Mouse (Mus musculus) B cell, adult 67 days (primary cell): ENCODE measurements around the gene Gucy1a1. TPM values are rescaled to one million over a fixed set of nuclear protein-coding genes. Genes with fewer than 3 reads are reported as not detected.

Experiments
- total RNA-seq, 2 experiments: library from RNA; stranded (reverse); gene quantifications; 4 replicates each; pipeline ENCODE4 v1.2.4; 2023

Gucy1a1 gene
- total RNA-seq, result under 1 TPM in 1 of 2 experiments, not detected in 1; 0.23 TPM

DNA sequence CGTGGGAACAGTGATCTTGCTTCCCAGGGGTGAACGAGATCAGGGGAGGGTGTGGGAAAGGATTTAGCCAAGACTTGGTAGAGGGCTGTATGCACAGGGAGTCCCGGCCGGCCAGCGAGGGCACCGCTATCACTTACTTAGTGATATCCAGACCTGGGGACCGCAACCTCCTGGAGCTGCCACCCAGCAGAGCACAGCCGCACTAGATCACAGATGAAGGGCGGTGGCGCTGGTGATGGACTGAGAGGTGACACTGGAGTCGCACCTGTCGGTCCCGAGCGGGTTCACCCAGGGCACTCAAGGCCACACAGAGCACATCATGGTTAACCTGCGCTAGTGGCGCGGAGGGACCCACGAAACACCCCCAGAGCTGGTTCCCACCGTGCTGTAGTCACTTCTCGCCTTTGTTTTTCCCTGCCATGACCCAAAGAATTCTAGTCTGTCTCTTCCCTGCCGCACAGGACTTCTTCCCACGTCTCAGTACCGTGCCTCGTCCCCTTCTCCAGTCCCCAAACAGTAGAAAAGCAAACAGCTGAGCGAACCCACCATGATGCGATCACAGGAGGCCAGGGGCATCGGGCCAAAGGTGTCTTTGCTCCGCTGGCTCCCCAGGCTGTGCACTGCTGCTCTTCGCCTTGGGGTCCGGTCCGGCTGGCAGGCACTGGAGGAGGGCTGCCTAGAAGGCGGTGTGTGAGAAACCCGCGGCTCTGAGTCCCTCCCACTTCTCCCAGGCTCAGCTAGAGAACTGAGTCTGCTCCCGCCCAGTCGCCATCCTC is at the start of gene Gucy1a1:
Gucy1a1 (minus strand) TSS at position 664 of the 776 bp plus-strand sequence.

DNA sequence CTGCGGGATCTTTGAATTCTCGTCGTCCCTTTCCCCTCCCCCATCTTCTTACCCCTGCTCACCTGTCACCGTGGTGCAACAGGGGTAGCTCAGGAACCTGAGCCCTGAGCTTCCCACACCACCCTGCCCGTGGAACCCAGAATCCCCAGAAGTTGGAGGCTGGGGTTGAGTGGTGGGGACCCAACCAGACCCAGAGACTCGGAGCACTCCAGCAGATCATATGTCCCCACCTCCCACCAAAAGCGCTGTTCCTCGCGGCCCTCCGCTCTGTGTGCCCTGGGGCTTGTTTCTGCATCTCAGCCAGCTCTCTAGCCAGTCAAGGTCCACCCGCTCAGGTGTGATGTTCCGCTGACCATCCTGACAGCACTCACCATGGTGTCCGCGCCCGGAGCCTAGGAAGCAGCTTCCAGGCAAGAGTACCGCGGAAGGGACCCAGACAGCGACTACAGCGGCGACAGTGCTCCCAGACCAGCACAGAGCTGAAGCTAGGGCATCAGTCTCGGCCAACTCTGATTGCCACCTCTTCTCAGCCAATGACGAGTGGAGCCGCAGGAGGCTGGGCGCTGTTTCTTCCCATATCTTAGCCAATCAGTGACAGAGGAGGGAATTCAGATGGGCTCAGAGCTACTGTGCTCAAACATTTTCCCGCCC is 71.3 kb downstream of the Gucy1a1 start, which contains the start of gene Gucy1b1:
Gucy1b1 (minus strand) TSS at position 489 of the 651 bp plus-strand sequence.

Other genes with a start within 250 kb of the Gucy1a1 start
- 100 to 1,000 TPM in 1 of 2 experiments, 10 to 100 TPM in 1; 75.8 to 100 TPM for gene Ctso, start 213.2 kb downstream of the Gucy1a1 start, total RNA-seq
- gene Tdo2, start 169.6 kb downstream of the Gucy1a1 start, total RNA-seq, result not detected
- not detected for gene Asic5, start 163.5 kb downstream of the Gucy1a1 start, total RNA-seq
- under 1 TPM in 1 of 2 experiments, not detected in 1; 0.89 TPM for gene Gucy1b1, start 71.1 kb downstream of the Gucy1a1 start, total RNA-seq
- gene Map9, start 212.3 kb upstream of the Gucy1a1 start, total RNA-seq, result 1 to 10 TPM; 1.4 to 1.8 TPM